Mouse (Mus musculus): Measurements from ENCODE around the gene Zranb1.

GRCm38 (mm10) chr7:133005772-133006171, 74.8 kb downstream of the Zranb1 start:
- TF ChIP-seq EP300 (IDR thresholded peaks at IDR 0.05; ENCODE audit: low read length): 0 out of 2 replicates have a peak, but pooled peaks have one; percentile 1
- no peak for TF ChIP-seq CTCF (conservative IDR thresholded peaks at IDR 0.05 in 1 of 2, IDR thresholded peaks at IDR 0.05 in 1 of 2; ENCODE audit: low read depth in 2 of 2, low read length in 2 of 2)
- no peak for TF ChIP-seq RAD21 (IDR thresholded peaks at IDR 0.05; ENCODE audit: low read depth, low read length)
- TF ChIP-seq POLR2A (IDR thresholded peaks at IDR 0.05; ENCODE audit: low read depth, low read length): no peak
- no peak for TF ChIP-seq E2F4 (IDR thresholded peaks at IDR 0.05; ENCODE audit: insufficient replicate concordance, low read depth, low read length)
- TF ChIP-seq MEF2A (IDR thresholded peaks at IDR 0.05; ENCODE audit: borderline replicate concordance, low read depth, low read length): no peak
- TF ChIP-seq JUND (conservative IDR thresholded peaks at IDR 0.05; ENCODE audit: low read depth, low read length): no peak
- TF ChIP-seq TCF12 (IDR thresholded peaks at IDR 0.05; ENCODE audit: low read depth, low read length): no peak; the same call in 1 of the 2 replicates
